Mouse (Mus musculus) embryonic facial prominence, embryonic 10.5 days (tissue): ENCODE results near the gene Saxo1. TPM values are rescaled to one million over a fixed set of nuclear protein-coding genes. Genes with fewer than 3 reads are reported as not detected.

ENCODE experiments used
- DNase-seq: peaks from one replicate; pipeline ENCODE4 v3.0.0-alpha.2; 2017; ENCODE audit warnings: low spot score
- H3K27ac ChIP-seq: fragments of 300-500 bp; sonication (generic); replicated peaks from 2 replicates; pipeline ENCODE4 v1.5.1; 2016; ENCODE audit warnings: mild to moderate bottlenecking
- H3K27me3 ChIP-seq: fragments of 300-500 bp; sonication (generic); replicated peaks from 2 replicates; pipeline ENCODE4 v1.6.1; 2016; ENCODE audit warnings: low read depth, mild to moderate bottlenecking; ENCODE audit not compliant: poor library complexity, severe bottlenecking
- H3K36me3 ChIP-seq: fragments of 300-500 bp; sonication (generic); replicated peaks from 2 replicates; pipeline ENCODE4 v1.6.1; 2016; ENCODE audit warnings: mild to moderate bottlenecking, moderate library complexity
- H3K4me1 ChIP-seq: fragments of 300-500 bp; sonication (generic); 2 replicates; pipeline ENCODE4 v1.6.1; 2016
- H3K4me3 ChIP-seq: fragments of 300-500 bp; sonication (generic); 2 replicates; pipeline ENCODE4 v1.5.1; 2016; ENCODE audit warnings: mild to moderate bottlenecking, moderate library complexity
- H3K9me3 ChIP-seq: fragments of 300-500 bp; sonication (generic); 2 replicates; pipeline ENCODE4 v1.6.1; 2016; ENCODE audit warnings: mild to moderate bottlenecking
- WGBS: fragments of 180-500 bp; shearing (Covaris S2); methylation state at CpG from one replicate; pipeline ENCODE4 v1.1.7; 2016; 5-methylcytosine and 5-hydroxymethylcytosine counted together
- polyA plus RNA-seq: library from polyadenylated mRNA; unstranded; fragments of >200 nt; fragmentation: Nextera tagmentation; extraction: Ambion mirVana; gene quantifications from 2 replicates; pipeline ENCODE4 v1.2.1, GENCODE M21; 2016

Gene Saxo1
- polyA plus RNA-seq, 1 experiment from 2014 or later, result not detected

DNA sequence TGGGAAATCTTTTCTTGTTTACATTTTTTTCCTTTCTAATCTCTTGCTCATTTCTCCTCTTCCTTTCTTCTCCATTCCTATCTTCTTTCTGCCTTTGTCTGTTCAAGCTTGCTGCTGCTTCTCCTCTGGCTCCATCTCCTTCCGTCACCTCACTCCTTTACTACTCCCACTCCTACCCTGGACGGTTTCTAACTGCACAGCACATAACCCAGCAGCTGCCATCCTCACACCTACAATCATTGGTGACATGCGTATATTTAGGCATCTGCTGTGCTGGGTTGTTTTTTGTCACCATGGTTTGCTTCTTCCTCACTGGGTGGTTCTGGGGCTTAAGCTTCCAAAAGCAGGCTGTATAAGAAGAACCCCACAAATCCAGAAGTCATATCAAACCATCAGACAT, 107.7 kb downstream of the Saxo1 start:
- 88% methylated on average over 3 of the region's 3 CpGs for WGBS
- Histone ChIP-seq H3K4me1 (no peaks in the 10 kb centered on the region), H3K36me3 (no peaks in the 10 kb centered on the region), H3K4me3 (no peak overlapping the region), H3K27me3 (no peaks in the 10 kb centered on the region), H3K27ac (no peak overlapping the region), H3K9me3 (no peaks in the 10 kb centered on the region)
- DNase-seq, result no peak

DNA sequence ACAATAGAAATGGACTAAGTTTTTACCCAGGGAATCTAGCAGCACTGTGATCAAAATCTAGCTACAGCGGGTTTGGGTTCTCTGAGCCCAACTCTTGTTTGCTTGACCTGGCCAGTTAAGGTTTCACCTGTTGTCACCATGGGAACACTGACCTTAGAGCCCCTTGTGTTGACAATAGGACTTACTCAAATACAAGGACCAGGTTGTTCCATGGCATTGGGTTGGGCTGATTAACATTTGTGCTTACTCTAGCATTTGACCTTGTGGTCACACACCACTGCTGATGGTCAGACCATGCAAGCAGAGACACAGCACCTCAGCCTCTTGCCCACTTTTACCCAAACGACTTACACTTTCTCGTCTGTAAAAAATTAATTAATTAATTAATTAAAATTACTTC, 121.8 kb downstream of the Saxo1 start:
- no peaks in the 10 kb centered on the region for H3K36me3 ChIP-seq
- no peaks in the 10 kb centered on the region for H3K27me3 ChIP-seq
- no peak for DNase-seq
- H3K4me3 ChIP-seq, result no peak overlapping the region
- H3K9me3 ChIP-seq, result no peaks in the 10 kb centered on the region
- H3K27ac ChIP-seq, result no peak overlapping the region
- 84% methylated on average over 3 of the region's 3 CpGs for WGBS
- peaks cover 5% of the 10 kb centered on the region; the same call in 1 of the 2 replicates for H3K4me1 ChIP-seq

DNA sequence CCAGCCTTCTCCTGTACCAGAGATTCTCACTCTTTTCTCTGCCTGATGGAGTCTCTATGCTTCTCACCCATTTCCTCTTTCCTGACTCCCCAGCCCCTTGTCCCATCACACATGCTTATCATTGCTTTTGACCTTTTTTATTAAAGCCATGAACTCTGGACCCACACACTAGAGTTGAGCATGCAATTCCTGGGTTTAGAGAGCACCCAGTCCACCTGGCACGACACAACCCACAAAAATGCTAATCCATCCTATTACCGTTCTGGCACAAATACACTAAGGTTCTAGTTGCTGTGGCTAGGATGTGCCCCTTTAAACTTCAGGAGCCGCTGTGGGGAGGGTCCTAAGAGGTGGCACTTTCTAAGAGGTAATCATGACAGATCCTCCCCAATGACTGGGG, 122.5 kb downstream of the Saxo1 start:
- Histone ChIP-seq H3K36me3 (no peaks in the 10 kb centered on the region), H3K9me3 (no peaks in the 10 kb centered on the region), H3K27ac (no peak overlapping the region), H3K4me1 (peaks cover 5% of the 10 kb centered on the region; the same call in 1 of the 2 replicates), H3K27me3 (no peaks in the 10 kb centered on the region), H3K4me3 (no peak overlapping the region)
- no peak for DNase-seq
- 89% methylated on average over 3 of the region's 3 CpGs for WGBS

DNA sequence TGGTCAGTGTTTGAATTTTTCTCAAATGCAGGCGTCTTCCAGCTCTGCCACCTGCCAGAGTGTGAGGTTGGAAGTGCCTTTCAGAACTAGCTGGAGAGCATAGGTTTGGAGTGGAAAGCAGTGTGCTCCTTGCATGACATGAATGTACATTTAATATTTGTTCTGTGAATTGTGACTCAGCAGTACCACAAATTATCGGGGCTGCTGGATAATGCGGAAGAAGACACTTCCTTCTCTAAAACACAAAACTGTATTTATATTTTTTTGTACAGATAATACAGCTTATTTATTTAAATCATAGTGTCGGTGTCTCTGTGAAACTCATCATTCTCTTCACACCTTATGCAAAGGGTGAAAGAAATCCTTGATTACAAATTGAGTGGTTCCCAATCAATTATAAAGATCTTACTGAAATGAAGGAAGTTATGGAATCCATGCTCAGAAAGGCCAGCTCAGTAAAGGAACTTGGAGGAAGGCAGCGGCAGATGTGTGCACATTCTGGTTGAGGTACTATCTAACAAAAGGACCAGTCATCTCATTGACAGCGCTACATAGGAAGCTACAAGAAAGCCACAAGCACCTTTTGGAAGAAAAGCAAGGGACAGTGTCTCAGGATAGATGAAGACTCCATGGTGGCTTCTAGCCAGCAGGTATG, 129.9 kb downstream of the Saxo1 start:
- 90% methylated on average over 6 of the region's 6 CpGs for WGBS
- no peak overlapping the region for H3K27ac ChIP-seq

DNA sequence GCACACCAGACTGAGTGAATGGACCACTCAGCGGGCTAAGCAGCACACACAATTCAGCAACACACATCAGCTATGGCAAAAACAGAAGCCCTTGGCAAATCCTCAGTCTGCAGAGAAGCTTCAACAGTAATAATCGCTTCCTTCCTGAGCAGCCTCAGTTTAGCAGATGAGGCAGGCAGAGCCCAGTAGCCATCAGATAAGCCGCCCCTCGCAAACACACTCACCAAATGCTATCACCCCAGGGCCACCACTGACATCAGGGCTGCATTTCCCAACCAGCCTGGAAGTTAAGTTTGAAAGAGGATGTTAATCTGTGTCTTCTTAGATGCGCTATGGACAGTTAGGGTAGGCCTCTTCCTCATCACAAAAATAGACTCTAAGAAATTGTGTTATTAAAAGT, 130.8 kb downstream of the Saxo1 start:
- H3K36me3 ChIP-seq, result no peaks in the 10 kb centered on the region
- WGBS, result 72% methylated on average over 5 of the region's 5 CpGs
- no peak overlapping the region for H3K27ac ChIP-seq
- peaks cover 14% of the 10 kb centered on the region for H3K4me1 ChIP-seq
- no peaks in the 10 kb centered on the region for H3K9me3 ChIP-seq
- no peak for DNase-seq
- H3K27me3 ChIP-seq, result no peaks in the 10 kb centered on the region
- H3K4me3 ChIP-seq, result no peak overlapping the region

More for the DNA sequence above, 129.9 kb downstream of the Saxo1 start:
- no peak for DNase-seq
- Histone ChIP-seq H3K36me3 (no peaks in the 10 kb centered on the region), H3K9me3 (no peaks in the 10 kb centered on the region), H3K27me3 (no peaks in the 10 kb centered on the region), H3K4me3 (no peak overlapping the region), H3K4me1 (peaks cover 14% of the 10 kb centered on the region)

DNA sequence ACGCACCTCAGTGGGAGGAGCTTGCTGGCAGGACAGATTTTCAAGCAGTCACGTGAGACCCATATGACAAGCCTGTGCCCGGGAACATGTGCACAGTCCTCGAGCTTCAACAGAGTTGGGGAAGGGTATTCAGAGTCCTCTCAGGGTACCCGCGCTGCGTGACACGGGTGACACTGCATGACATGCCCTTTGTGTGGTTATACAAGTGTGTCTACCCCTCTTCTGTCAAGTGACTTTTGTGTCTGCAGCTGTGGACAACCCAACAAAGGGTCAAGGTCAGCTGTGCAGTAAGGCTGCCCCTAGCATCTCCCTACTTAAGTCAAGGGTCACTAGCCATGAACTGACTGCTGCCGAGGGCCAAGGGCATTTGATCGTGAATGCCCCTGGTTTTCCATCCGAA, 131.6 kb downstream of the Saxo1 start:
- no peak for DNase-seq
- 75% methylated on average over 11 of the region's 11 CpGs for WGBS
- no peaks in the 10 kb centered on the region for H3K27me3 ChIP-seq
- H3K4me1 ChIP-seq, result peaks cover 14% of the 10 kb centered on the region
- no peaks in the 10 kb centered on the region for H3K36me3 ChIP-seq
- no peak overlapping the region for H3K27ac ChIP-seq
- H3K9me3 ChIP-seq, result no peaks in the 10 kb centered on the region
- H3K4me3 ChIP-seq, result no peak overlapping the region

DNA sequence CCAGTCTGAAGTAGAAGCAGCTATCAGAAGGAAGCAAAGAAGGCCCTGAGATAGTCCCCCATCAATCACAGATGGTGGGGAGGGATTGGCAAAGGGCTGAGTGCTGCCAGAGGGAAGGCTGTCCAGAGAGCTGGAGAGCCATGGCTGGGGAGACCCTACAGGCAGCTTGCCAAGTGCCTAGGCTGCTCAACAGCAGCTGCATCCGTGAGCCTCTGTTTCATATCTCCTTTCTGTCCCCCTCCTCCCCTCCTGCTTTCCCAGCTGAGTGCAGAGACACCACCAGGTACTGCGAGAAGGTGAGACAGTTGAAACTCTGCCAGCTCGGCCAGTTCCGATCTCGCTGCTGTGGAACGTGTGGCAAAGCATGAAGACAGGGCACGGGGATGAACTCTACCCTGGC, 132.5 kb downstream of the Saxo1 start:
- Histone ChIP-seq H3K27ac (no peak overlapping the region), H3K9me3 (no peaks in the 10 kb centered on the region), H3K27me3 (no peaks in the 10 kb centered on the region), H3K4me3 (no peak overlapping the region), H3K36me3 (no peaks in the 10 kb centered on the region), H3K4me1 (peaks cover 14% of the 10 kb centered on the region)
- WGBS, result 89% methylated on average over 7 of the region's 7 CpGs
- no peak for DNase-seq

DNA sequence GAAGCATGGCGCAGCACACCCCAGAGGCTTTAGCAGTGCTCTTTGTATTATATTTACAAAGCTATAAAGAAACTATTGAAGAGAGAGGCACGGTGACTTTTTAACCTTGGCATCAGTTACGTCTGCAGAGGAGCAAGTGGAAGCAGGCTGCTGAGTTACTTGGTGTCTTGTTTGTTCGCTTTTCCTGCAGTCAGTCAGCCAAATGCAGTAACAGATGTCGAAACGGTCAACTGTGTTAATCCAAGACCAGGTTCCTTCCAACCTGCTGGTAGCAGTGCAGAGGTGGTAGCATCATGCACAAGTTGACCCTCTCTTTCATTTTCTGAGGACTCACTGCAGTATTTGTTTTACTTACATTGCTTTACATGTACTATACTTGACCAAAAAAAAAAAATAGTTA, 135.5 kb downstream of the Saxo1 start:
- Histone ChIP-seq H3K4me1 (peaks cover 14% of the 10 kb centered on the region), H3K4me3 (no peak overlapping the region), H3K27ac (no peak overlapping the region), H3K9me3 (no peaks in the 10 kb centered on the region), H3K27me3 (no peaks in the 10 kb centered on the region), H3K36me3 (no peaks in the 10 kb centered on the region)
- 65% methylated on average over 6 of the region's 6 CpGs for WGBS
- DNase-seq, result no peak

DNA sequence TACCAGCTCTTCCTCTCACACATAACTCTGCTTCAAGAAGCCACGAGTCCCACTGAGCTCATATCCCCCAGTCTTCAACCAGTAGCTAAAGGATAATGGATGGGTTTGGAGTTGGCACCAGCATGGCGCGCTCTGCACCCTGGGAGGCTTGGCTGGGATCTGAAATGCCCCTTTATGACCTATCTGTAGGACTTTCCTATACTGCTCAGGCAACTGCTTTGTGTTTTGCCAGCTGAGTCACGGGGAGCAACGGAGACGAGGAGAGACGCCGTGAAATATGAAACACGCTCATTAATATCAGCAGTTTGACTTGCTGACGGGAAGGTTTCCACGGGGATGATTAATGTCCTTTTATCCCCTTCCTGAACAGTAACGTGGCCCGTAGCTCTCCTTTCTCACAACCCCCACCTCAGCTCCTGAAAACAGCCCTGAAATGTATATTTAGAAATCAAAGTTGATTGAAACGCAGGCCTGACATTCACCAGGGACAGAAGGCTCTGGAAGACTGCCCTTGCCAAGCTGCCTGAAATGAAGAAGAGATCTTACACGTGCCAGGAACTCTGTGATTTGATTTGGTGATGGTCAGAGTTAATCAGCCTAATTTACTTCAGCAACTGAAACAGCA, 141.6 kb downstream of the Saxo1 start:
- Histone ChIP-seq H3K27ac (peak overlapping the region; percentile 35), H3K4me1 (peaks cover 14% of the 10 kb centered on the region), H3K4me3 (no peak overlapping the region), H3K9me3 (no peaks in the 10 kb centered on the region), H3K27me3 (no peaks in the 10 kb centered on the region), H3K36me3 (no peaks in the 10 kb centered on the region)
- DNase-seq, result no peak
- 70% methylated on average over 15 of the region's 15 CpGs for WGBS

DNA sequence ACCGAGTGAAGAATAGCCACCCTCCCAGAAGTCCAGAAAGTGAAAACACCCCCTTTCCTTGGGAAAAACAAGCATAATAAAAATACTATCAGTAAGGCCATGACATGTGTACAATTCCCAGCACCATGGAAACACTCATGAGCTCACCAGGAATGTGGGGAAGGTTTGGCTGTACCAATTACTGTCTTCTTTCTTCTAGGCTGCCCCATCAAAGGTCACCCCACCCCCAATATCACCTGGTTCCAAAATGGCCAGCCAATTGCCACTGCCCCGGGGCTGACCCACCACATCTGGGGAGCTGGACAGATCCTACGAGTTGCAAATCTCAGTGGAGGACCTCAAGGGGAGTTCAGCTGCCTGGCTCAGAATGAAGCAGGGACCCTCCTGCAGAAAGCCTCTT, 144.7 kb downstream of the Saxo1 start:
- H3K27ac ChIP-seq, result no peak overlapping the region
- H3K4me1 ChIP-seq, result peaks cover 14% of the 10 kb centered on the region
- no peaks in the 10 kb centered on the region for H3K9me3 ChIP-seq
- H3K4me3 ChIP-seq, result no peak overlapping the region
- 59% methylated on average over 3 of the region's 3 CpGs for WGBS
- H3K27me3 ChIP-seq, result no peaks in the 10 kb centered on the region
- no peaks in the 10 kb centered on the region for H3K36me3 ChIP-seq
- DNase-seq, result no peak

DNA sequence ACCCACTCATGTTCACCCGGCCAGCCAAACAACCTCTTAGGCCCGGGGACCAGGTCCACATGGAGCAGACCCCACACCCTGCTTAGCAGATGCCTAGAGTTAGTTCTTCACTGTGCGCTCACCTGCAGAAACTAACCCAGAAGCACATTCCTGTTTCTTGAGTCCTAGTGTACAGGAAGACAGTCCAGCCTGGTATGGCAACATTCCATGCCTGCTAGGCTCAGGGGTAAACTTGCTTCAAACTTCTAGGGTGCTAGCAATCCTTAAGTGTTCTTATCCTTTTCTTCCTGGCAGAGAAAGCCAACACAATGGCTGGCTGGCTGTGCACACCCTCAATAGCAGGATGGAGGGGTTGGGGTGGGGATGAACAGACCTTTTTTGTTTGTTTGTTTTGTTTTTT, 147.2 kb downstream of the Saxo1 start:
- WGBS, result 97% methylated on average over 3 of the region's 3 CpGs
- H3K27me3 ChIP-seq, result no peaks in the 10 kb centered on the region
- H3K4me1 ChIP-seq, result peaks cover 22% of the 10 kb centered on the region
- H3K36me3 ChIP-seq, result no peaks in the 10 kb centered on the region
- no peak overlapping the region for H3K4me3 ChIP-seq
- H3K27ac ChIP-seq, result no peak overlapping the region
- H3K9me3 ChIP-seq, result no peaks in the 10 kb centered on the region
- no peak for DNase-seq

DNA sequence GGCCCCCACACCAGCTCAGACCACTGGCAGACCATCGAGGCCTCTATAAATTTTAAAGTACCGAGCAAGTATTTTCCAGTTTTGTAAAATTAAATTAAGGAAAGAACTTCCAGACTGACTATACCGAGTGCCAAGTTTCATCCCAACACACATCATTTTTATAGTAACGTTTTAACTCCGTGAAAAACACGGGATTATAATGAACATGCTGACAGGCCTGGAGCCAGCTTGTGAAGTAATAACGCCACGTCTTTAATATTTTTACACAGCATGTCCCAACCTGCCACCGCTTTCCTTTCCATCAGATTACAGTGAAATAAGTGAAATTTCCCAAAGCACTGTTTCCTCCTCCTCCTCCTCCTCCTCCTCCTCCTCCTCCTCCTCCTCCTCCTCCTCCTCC, 149.7 kb downstream of the Saxo1 start:
- WGBS, result 93% methylated on average over 9 of the region's 9 CpGs
- Histone ChIP-seq H3K9me3 (no peaks in the 10 kb centered on the region), H3K27me3 (no peaks in the 10 kb centered on the region), H3K4me3 (no peak overlapping the region), H3K4me1 (peaks cover 23% of the 10 kb centered on the region), H3K36me3 (no peaks in the 10 kb centered on the region), H3K27ac (no peak overlapping the region)
- DNase-seq, result no peak

DNA sequence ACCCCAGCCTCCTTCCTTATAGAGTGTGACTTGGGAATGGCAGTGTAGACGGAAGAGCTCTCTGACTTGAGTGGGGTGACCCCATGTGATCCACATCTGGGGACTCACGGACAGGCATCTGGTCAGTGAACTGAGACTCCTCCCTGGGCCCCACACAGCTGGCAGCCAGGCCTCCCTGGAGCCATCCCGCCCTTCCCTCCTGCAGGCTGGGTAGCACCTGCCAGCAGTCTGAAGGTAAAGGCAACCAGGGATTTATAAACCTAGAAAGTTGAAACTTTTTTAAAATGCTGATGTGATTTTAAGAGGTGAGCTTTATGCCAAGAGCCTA, 151.0 kb downstream of the Saxo1 start:
- Histone ChIP-seq H3K27ac (peak overlapping the region; percentile 71), H3K9me3 (no peaks in the 10 kb centered on the region), H3K4me1 (peaks cover 21% of the 10 kb centered on the region), H3K36me3 (no peaks in the 10 kb centered on the region), H3K27me3 (no peaks in the 10 kb centered on the region), H3K4me3 (no peak overlapping the region)
- DNase-seq, result peak; percentile 27
- 63% methylated on average over 3 of the region's 3 CpGs for WGBS
